Mouse (Mus musculus): ENCODE measurements at regions not wholly inside any gene's neighbourhood (a gene's known extent, or its start where the extent isn't known, plus 50 kb on each side); places are given as distances from the start of the nearest gene placed in this dataset.
A peak's percentile ranks its signal among the peaks of the same experiment; 100 is the strongest.
"Not testable (repeated sequence)": the region's sequence is repeated elsewhere in the genome, so short reads cannot be mapped to it uniquely, and the experiment has no call there.

DNA sequence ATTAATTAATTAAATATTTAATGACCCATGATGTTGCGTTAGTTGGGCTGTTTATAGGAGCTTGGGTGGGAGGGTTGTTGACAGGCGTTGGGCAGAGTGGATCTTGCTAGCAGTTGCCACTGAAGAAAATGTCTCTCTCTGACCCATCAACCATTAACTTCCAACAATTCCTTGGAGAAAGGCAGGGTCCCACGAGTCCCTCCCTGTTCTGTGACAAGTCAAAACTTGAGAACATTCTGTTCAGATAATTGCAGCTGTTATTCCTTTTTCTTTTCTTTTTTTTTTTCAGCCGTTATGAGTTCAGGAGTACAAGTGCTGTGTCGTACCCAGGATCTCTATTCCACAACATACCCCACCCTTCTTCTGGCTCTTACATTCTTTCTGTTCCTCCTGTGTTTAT lies 59.8 kb upstream of the Tnfrsf21 start:
- H3K36me3 ChIP-seq (ENCODE audit: control insufficient read depth, insufficient read depth, low read length), result no peaks in the 10 kb centered on the region
- H3K4me1 ChIP-seq (ENCODE audit: control insufficient read depth, insufficient read depth, low read length), result no peaks in the 10 kb centered on the region
- no peak overlapping the region for H3K27ac ChIP-seq (replicated peaks; ENCODE audit: low read depth, low read length)
- DNase-seq (no peak), ATAC-seq (ENCODE audit: low FRiP score, low TSS enrichment) (no peak)
- WGBS, result 86% methylated on average over 5 of the region's 5 CpGs
- H3K9me3 ChIP-seq (ENCODE audit: control insufficient read depth, low read length), result no peaks in the 10 kb centered on the region
- no peak overlapping the region for H3K9ac ChIP-seq (replicated peaks; ENCODE audit: low read length)
- no peak overlapping the region for H3K4me2 ChIP-seq (ENCODE audit: low read length)
- H3K27me3 ChIP-seq (ENCODE audit: control insufficient read depth, insufficient read depth, low read length), result no peaks in the 10 kb centered on the region
- H3K4me3 ChIP-seq (replicated peaks; ENCODE audit: low read depth, low read length), result no peak overlapping the region

DNA sequence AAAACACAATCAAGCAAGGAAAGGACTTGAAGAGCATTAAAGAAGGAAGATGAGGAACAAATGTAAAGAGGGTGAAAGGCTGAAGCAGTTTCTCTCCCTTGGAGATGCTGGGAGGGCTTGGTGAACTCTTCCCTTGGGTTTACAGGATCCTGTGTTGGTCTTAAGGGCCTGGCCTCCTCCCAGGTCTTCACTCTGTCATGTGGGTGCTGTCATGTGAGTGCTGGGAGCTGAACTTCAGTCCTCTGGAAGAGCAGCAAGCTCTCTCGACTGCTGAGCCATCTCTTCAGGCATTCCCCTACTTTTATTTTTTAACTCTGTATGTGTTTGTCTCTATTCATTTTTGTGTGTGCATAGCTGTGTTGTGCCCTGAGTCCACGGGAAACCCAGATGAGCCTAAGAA lies 61.6 kb upstream of the Tnfrsf21 start:
- DNase-seq (no peak), ATAC-seq (ENCODE audit: low FRiP score, low TSS enrichment) (no peak)
- H3K9me3 ChIP-seq (ENCODE audit: control insufficient read depth, low read length), result no peaks in the 10 kb centered on the region
- H3K9ac ChIP-seq (replicated peaks; ENCODE audit: low read length), result no peak overlapping the region
- H3K4me1 ChIP-seq (ENCODE audit: control insufficient read depth, insufficient read depth, low read length), result no peaks in the 10 kb centered on the region
- H3K4me3 ChIP-seq (replicated peaks; ENCODE audit: low read depth, low read length), result no peak overlapping the region
- no peaks in the 10 kb centered on the region for H3K27me3 ChIP-seq (ENCODE audit: control insufficient read depth, insufficient read depth, low read length)
- H3K36me3 ChIP-seq (ENCODE audit: control insufficient read depth, insufficient read depth, low read length), result no peaks in the 10 kb centered on the region
- no peak overlapping the region for H3K27ac ChIP-seq (replicated peaks; ENCODE audit: low read depth, low read length)
- H3K4me2 ChIP-seq (ENCODE audit: low read length), result no peak overlapping the region
- 62% methylated on average over 2 of the region's 2 CpGs for WGBS

GRCm38 (mm10) chr17:42944453-42944852 lies 68.0 kb upstream of the Cd2ap start:
- no peak for DNase-seq
- Histone ChIP-seq H3K9me3 (ENCODE audit: control insufficient read depth, low read length) (no peaks in the 10 kb centered on the region), H3K27me3 (ENCODE audit: control insufficient read depth, insufficient read depth, low read length) (no peaks in the 10 kb centered on the region), H3K4me3 (replicated peaks; ENCODE audit: low read depth, low read length) (no peak overlapping the region), H3K9ac (replicated peaks; ENCODE audit: low read length) (no peak overlapping the region), H3K36me3 (ENCODE audit: control insufficient read depth, insufficient read depth, low read length) (no peaks in the 10 kb centered on the region), H3K4me1 (ENCODE audit: control insufficient read depth, insufficient read depth, low read length) (no peaks in the 10 kb centered on the region), H3K4me2 (ENCODE audit: low read length) (no peak overlapping the region), H3K27ac (replicated peaks; ENCODE audit: low read depth, low read length) (no peak overlapping the region)
- no peak for ATAC-seq (ENCODE audit: low FRiP score, low TSS enrichment)
- 83% methylated on average over 2 of the region's 2 CpGs for whole genome bisulfite sequencing

GRCm38 (mm10) chr17:42943272-42943696 lies 66.8 kb upstream of the Cd2ap start:
- 15% methylated on average over 9 of the region's 9 CpGs for WGBS
- Histone ChIP-seq H3K4me1 (ENCODE audit: control insufficient read depth, insufficient read depth, low read length) (no peaks in the 10 kb centered on the region), H3K9ac (replicated peaks; ENCODE audit: low read length) (no peak overlapping the region), H3K36me3 (ENCODE audit: control insufficient read depth, insufficient read depth, low read length) (no peaks in the 10 kb centered on the region), H3K4me2 (ENCODE audit: low read length) (peak overlapping the region; percentile 27; the same call in 1 of the 2 replicates), H3K4me3 (replicated peaks; ENCODE audit: low read depth, low read length) (no peak overlapping the region), H3K9me3 (ENCODE audit: control insufficient read depth, low read length) (no peaks in the 10 kb centered on the region), H3K27ac (replicated peaks; ENCODE audit: low read depth, low read length) (no peak overlapping the region), H3K27me3 (ENCODE audit: control insufficient read depth, insufficient read depth, low read length) (no peaks in the 10 kb centered on the region)
- ATAC-seq (ENCODE audit: low FRiP score, low TSS enrichment) (peak; percentile 80; the same call in 1 of the 2 replicates), DNase-seq (peak; percentile 91)

DNA sequence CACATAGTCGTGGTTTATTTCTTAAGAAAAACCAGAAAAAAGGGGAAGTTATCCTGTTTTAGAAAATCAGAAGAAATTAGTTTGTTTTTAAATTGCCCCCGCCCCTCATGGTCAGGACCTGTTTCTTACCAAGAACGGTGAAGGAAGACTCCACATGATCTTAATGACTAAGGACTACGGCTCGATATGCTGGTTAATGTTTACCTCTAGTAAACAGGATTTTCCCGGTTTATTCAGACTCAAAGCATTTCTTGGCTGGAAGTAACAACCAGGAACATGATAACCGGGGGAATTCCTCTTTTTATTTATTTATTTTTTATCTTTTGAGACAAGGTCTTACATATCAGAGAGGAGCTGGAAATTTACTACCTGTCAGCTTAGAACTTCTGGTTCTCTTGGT lies 63.0 kb upstream of the Cd2ap start:
- ATAC-seq (ENCODE audit: low FRiP score, low TSS enrichment) (no peak), DNase-seq (no peak)
- Histone ChIP-seq H3K4me3 (replicated peaks; ENCODE audit: low read depth, low read length) (no peak overlapping the region), H3K27me3 (ENCODE audit: control insufficient read depth, insufficient read depth, low read length) (no peaks in the 10 kb centered on the region), H3K27ac (replicated peaks; ENCODE audit: low read depth, low read length) (no peak overlapping the region), H3K36me3 (ENCODE audit: control insufficient read depth, insufficient read depth, low read length) (no peaks in the 10 kb centered on the region), H3K9me3 (ENCODE audit: control insufficient read depth, low read length) (no peaks in the 10 kb centered on the region), H3K4me1 (ENCODE audit: control insufficient read depth, insufficient read depth, low read length) (no peaks in the 10 kb centered on the region), H3K9ac (replicated peaks; ENCODE audit: low read length) (no peak overlapping the region), H3K4me2 (ENCODE audit: low read length) (no peak overlapping the region)
- WGBS, result 85% methylated on average over 7 of the region's 7 CpGs

GRCm38 (mm10) chr17:42938579-42938978 lies 62.1 kb upstream of the Cd2ap start:
- no peak overlapping the region for H3K27ac ChIP-seq (replicated peaks; ENCODE audit: low read depth, low read length)
- H3K9me3 ChIP-seq (ENCODE audit: control insufficient read depth, low read length), result no peaks in the 10 kb centered on the region
- H3K4me2 ChIP-seq (ENCODE audit: low read length), result no peak overlapping the region
- H3K9ac ChIP-seq (replicated peaks; ENCODE audit: low read length), result no peak overlapping the region
- WGBS, result 77% methylated on average over 1 of the region's 1 CpGs
- no peak for DNase-seq
- H3K4me3 ChIP-seq (replicated peaks; ENCODE audit: low read depth, low read length), result no peak overlapping the region
- no peaks in the 10 kb centered on the region for H3K27me3 ChIP-seq (ENCODE audit: control insufficient read depth, insufficient read depth, low read length)
- no peaks in the 10 kb centered on the region for H3K36me3 ChIP-seq (ENCODE audit: control insufficient read depth, insufficient read depth, low read length)
- H3K4me1 ChIP-seq (ENCODE audit: control insufficient read depth, insufficient read depth, low read length), result no peaks in the 10 kb centered on the region
- ATAC-seq (ENCODE audit: low FRiP score, low TSS enrichment), result no peak

DNA sequence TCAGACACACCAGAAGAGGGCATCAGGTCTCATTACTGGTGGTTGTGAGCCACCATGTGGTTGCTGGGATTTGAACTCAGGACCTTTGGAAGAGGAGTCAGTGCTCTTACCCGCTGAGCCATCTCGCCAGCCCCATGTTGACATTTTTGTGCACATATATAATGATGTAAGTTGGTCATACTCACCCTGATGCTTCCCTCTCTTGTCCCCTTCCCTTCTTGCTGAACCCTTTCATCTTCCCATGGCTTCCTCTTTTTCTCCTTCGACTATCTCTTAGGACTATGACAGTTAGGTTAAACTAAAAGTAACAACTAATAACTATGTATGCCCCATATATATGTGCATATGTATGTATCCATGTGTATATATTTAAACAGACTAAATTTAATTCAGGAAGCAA lies 61.0 kb upstream of the Cd2ap start:
- not testable (repeated sequence) for H3K27ac ChIP-seq (replicated peaks; ENCODE audit: low read depth, low read length); H3K4me1 ChIP-seq (ENCODE audit: control insufficient read depth, insufficient read depth, low read length); H3K4me2 ChIP-seq (ENCODE audit: low read length); H3K9me3 ChIP-seq (ENCODE audit: control insufficient read depth, low read length); H3K4me3 ChIP-seq (replicated peaks; ENCODE audit: low read depth, low read length); H3K27me3 ChIP-seq (ENCODE audit: control insufficient read depth, insufficient read depth, low read length); DNase-seq; ATAC-seq (ENCODE audit: low FRiP score, low TSS enrichment); H3K9ac ChIP-seq (replicated peaks; ENCODE audit: low read length); H3K36me3 ChIP-seq (ENCODE audit: control insufficient read depth, insufficient read depth, low read length)
- WGBS, result 92% methylated on average over 3 of the region's 3 CpGs

DNA sequence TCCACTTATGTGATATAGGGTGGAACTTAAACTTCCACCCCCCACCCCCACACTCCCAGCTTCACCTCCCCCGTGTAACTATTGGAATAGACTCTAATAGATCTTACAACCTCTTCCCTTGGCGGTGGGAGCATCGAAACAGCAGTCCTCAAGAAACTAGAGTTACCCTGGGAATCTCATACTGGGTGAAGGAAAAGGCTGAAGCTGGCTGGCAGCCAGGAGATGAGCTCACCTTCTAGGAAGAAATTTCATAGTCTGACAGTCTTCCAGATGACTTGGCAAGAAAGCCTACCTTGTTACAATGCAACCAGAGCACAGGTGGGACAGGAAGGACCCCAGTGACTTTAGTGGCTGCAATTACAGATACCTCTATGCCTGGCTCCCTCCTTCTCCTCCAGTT lies 57.6 kb upstream of the Cd2ap start:
- H3K36me3 ChIP-seq (ENCODE audit: control insufficient read depth, insufficient read depth, low read length), result no peaks in the 10 kb centered on the region
- H3K27ac ChIP-seq (replicated peaks; ENCODE audit: low read depth, low read length), result no peak overlapping the region
- DNase-seq (peak; percentile 14), ATAC-seq (ENCODE audit: low FRiP score, low TSS enrichment) (no peak)
- H3K27me3 ChIP-seq (ENCODE audit: control insufficient read depth, insufficient read depth, low read length), result no peaks in the 10 kb centered on the region
- no peak overlapping the region for H3K9ac ChIP-seq (replicated peaks; ENCODE audit: low read length)
- H3K4me3 ChIP-seq (replicated peaks; ENCODE audit: low read depth, low read length), result no peak overlapping the region
- no peaks in the 10 kb centered on the region for H3K9me3 ChIP-seq (ENCODE audit: control insufficient read depth, low read length)
- H3K4me2 ChIP-seq (ENCODE audit: low read length), result no peak overlapping the region
- WGBS, result 77% methylated on average over 3 of the region's 3 CpGs
- no peaks in the 10 kb centered on the region for H3K4me1 ChIP-seq (ENCODE audit: control insufficient read depth, insufficient read depth, low read length)

DNA sequence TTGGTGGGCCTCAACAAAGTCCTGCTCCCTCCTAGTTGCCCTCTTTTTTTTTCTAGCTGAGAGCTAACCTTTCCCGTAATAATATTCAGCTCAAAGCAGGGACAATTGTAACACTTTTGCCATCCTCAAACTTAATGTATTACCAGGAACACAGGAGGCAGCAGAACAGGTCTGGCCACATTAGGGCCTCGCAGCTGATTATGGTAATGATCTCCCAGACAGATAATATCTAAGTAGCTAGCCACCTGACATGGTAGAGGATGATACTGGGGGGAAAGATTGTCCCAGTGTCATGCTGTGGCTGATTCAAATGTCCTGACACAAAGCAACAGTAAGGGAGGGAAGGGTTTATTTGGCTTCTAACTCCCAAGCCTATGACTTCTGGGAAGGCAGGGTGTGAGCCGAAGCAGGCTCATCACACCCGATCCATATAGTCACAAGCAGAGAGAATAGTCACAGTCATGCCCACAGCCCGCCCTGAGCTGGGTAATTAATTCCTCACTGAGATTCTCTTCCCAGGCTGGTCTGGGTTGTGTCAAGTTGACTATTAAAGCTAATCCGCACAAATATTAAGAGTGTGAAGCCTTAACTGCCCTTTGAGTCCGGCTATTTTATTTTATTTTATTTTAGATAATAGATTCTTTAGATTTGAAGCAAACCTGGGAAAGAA lies 57.0 kb upstream of the Cd2ap start:
- Histone ChIP-seq H3K36me3 (ENCODE audit: control insufficient read depth, insufficient read depth, low read length) (no peaks in the 10 kb centered on the region), H3K27me3 (ENCODE audit: control insufficient read depth, insufficient read depth, low read length) (no peaks in the 10 kb centered on the region), H3K27ac (replicated peaks; ENCODE audit: low read depth, low read length) (no peak overlapping the region), H3K9ac (replicated peaks; ENCODE audit: low read length) (no peak overlapping the region), H3K4me2 (ENCODE audit: low read length) (no peak overlapping the region), H3K4me3 (replicated peaks; ENCODE audit: low read depth, low read length) (no peak overlapping the region), H3K9me3 (ENCODE audit: control insufficient read depth, low read length) (no peaks in the 10 kb centered on the region), H3K4me1 (ENCODE audit: control insufficient read depth, insufficient read depth, low read length) (no peaks in the 10 kb centered on the region)
- DNase-seq, result no peak
- 79% methylated on average over 7 of the region's 7 CpGs for WGBS
- no peak for ATAC-seq (ENCODE audit: low FRiP score, low TSS enrichment)
